Mouse (Mus musculus) layer of hippocampus, postnatal 25 days (tissue): ENCODE data around the gene St6galnac4. TPM values are rescaled to one million over a fixed set of nuclear protein-coding genes. Genes with fewer than 3 reads are reported as not detected.

Source experiments
- DNase-seq, 2 experiments: peaks; one replicate each; pipeline ENCODE4 v3.0.0; 2022; ENCODE audit warnings: mixed read lengths in 2 of 2, low spot score in 1 of 2; ENCODE audit errors: extremely low spot score in 1 of 2
- total RNA-seq, 2 experiments: library from RNA; stranded (reverse); gene quantifications; 2 replicates each; pipeline ENCODE4 v1.2.3; 2021

The St6galnac4 gene
- 10 to 100 TPM; 41.4 to 48.8 TPM for total RNA-seq

GRCm38 (mm10) chr2:32586871-32587351 is at the start of gene St6galnac4:
Gene St6galnac4, plus strand, starts transcription at chr2:32587095.
- DNase-seq, result peak; percentile 78

- no peak for DNase-seq
Observed at GRCm38 (mm10) chr2:32537360-32537905, 49.5 kb upstream of the St6galnac4 start.

- no peak for DNase-seq
Observed at GRCm38 (mm10) chr2:32537941-32538340, 49.0 kb upstream of the St6galnac4 start.

- no peak for DNase-seq
Observed at GRCm38 (mm10) chr2:32538461-32538860, 48.4 kb upstream of the St6galnac4 start.

GRCm38 (mm10) chr2:32539452-32539981 is 47.4 kb upstream of the St6galnac4 start:
- DNase-seq, result no peak

GRCm38 (mm10) chr2:32541333-32541908 is 45.5 kb upstream of the St6galnac4 start:
- no peak for DNase-seq

- no peak for DNase-seq
Observed at GRCm38 (mm10) chr2:32541986-32542573, 44.8 kb upstream of the St6galnac4 start.

GRCm38 (mm10) chr2:32543031-32543449 is 43.9 kb upstream of the St6galnac4 start:
- no peak for DNase-seq

GRCm38 (mm10) chr2:32546951-32547350 is 39.9 kb upstream of the St6galnac4 start:
- no peak for DNase-seq

GRCm38 (mm10) chr2:32547380-32547779 is 39.5 kb upstream of the St6galnac4 start:
- DNase-seq, result no peak

- no peak for DNase-seq
Observed at GRCm38 (mm10) chr2:32547964-32548739, 38.7 kb upstream of the St6galnac4 start.

GRCm38 (mm10) chr2:32549171-32549570 is 37.7 kb upstream of the St6galnac4 start:
- DNase-seq, result no peak

- no peak for DNase-seq
Observed at GRCm38 (mm10) chr2:32549764-32550163, 37.1 kb upstream of the St6galnac4 start.

GRCm38 (mm10) chr2:32551236-32551635 is 35.7 kb upstream of the St6galnac4 start:
- DNase-seq, result no peak

- no peak for DNase-seq
Observed at GRCm38 (mm10) chr2:32553592-32554148, 33.2 kb upstream of the St6galnac4 start.

GRCm38 (mm10) chr2:32555484-32555883 is 31.4 kb upstream of the St6galnac4 start:
- DNase-seq, result no peak

GRCm38 (mm10) chr2:32556019-32556418 is 30.9 kb upstream of the St6galnac4 start:
- no peak for DNase-seq

- no peak for DNase-seq
Observed at GRCm38 (mm10) chr2:32559570-32559969, 27.3 kb upstream of the St6galnac4 start.

GRCm38 (mm10) chr2:32566536-32567063 is 20.3 kb upstream of the St6galnac4 start:
- DNase-seq, result peak in 1 of 2 experiments; percentile 61

- no peak for DNase-seq
Observed at GRCm38 (mm10) chr2:32568149-32568548, 18.7 kb upstream of the St6galnac4 start.
